Mouse (Mus musculus) thymus, adult 2 months (tissue): ENCODE results near the gene Otulinl. TPM values are rescaled to one million over a fixed set of nuclear protein-coding genes. Genes with fewer than 3 reads are reported as not detected.

Experiments used
- DNase-seq: peaks from one replicate; pipeline ENCODE4 v3.0.0; 2021
- H3K27ac ChIP-seq: fragments of 200-500 bp; 2 replicates; pipeline ENCODE4 v1.5.1; 2012; ENCODE audit warnings: low read length, control low read depth; ENCODE audit not compliant: control insufficient read depth, insufficient read depth
- H3K27me3 ChIP-seq: fragments of 200-500 bp; 2 replicates; pipeline ENCODE4 v1.6.1; 2012; ENCODE audit warnings: mild to moderate bottlenecking, low read length, moderate library complexity, mixed read lengths; ENCODE audit not compliant: control insufficient read depth, insufficient read depth
- H3K36me3 ChIP-seq: fragments of 200-500 bp; 2 replicates; pipeline ENCODE4 v1.6.1; 2012; ENCODE audit warnings: mild to moderate bottlenecking, low read length, moderate library complexity; ENCODE audit not compliant: control insufficient read depth, insufficient read depth
- H3K4me1 ChIP-seq: fragments of 200-500 bp; replicated peaks from 2 replicates; pipeline ENCODE4 v1.6.1; 2012; ENCODE audit warnings: low read length; ENCODE audit not compliant: control insufficient read depth, insufficient read depth
- H3K4me3 ChIP-seq: fragments of 200-500 bp; 2 replicates; pipeline ENCODE4 v1.5.1; 2012; ENCODE audit warnings: mild to moderate bottlenecking, low read length, control low read depth, moderate library complexity; ENCODE audit not compliant: control insufficient read depth, insufficient read depth
- CTCF ChIP-seq: fragments of 200-500 bp; IDR thresholded peaks from 2 replicates; pipeline ENCODE4 v1.5.1; 2012; ENCODE audit warnings: mild to moderate bottlenecking, control low read depth, low read length, moderate library complexity, borderline replicate concordance; ENCODE audit not compliant: control insufficient read depth, poor library complexity, insufficient read depth; ENCODE audit errors: extremely low read depth
- POLR2A ChIP-seq: fragments of 200-500 bp; IDR thresholded peaks from 2 replicates; pipeline ENCODE4 v1.6.1; 2012; ENCODE audit warnings: mild to moderate bottlenecking, low read length, control low read depth, moderate library complexity; ENCODE audit not compliant: control insufficient read depth, poor library complexity, insufficient read depth; ENCODE audit errors: extremely low read depth
- WGBS: fragments of 180-500 bp; shearing (Covaris S2); methylation state at CpG from one replicate; pipeline ENCODE4 v1.1.7; 2018; 5-methylcytosine and 5-hydroxymethylcytosine counted together
- polyA plus RNA-seq: library from polyadenylated mRNA; depleted of rRNA; stranded (reverse); fragments of >200 nt; gene quantifications from 2 replicates; pipeline ENCODE4 v1.2.3, GENCODE M21; 2012

Otulinl gene
- polyA plus RNA-seq, 1 experiment = 32.1 TPM

GRCm38 (mm10) chr15:27715331-27715730 lies 34.0 kb upstream of the Otulinl start:
- peak; percentile 80 for DNase-seq
- Histone ChIP-seq H3K27me3 (no peaks in the 10 kb centered on the region), H3K4me3 (no peak overlapping the region), H3K27ac (no peak overlapping the region), H3K36me3 (no peaks in the 10 kb centered on the region), H3K4me1 (0 out of 2 replicates have a peak, but pooled peaks cover 6% of the 10 kb centered on the region)
- TF ChIP-seq POLR2A (no peak), CTCF (no peak)
- 31% methylated on average over 3 of the region's 3 CpGs for WGBS

- Histone ChIP-seq H3K27ac (no peak overlapping the region), H3K4me1 (no peaks in the 10 kb centered on the region), H3K27me3 (no peaks in the 10 kb centered on the region; the same call in 1 of the 2 replicates), H3K4me3 (no peak overlapping the region), H3K36me3 (no peaks in the 10 kb centered on the region)
- TF ChIP-seq CTCF = no peak
- no peak for TF ChIP-seq POLR2A
- WGBS = 91% methylated on average over 9 of the region's 9 CpGs
- DNase-seq = no peak
Measured at GRCm38 (mm10) chr15:27710698-27711097, 29.3 kb upstream of the Otulinl start.

DNA sequence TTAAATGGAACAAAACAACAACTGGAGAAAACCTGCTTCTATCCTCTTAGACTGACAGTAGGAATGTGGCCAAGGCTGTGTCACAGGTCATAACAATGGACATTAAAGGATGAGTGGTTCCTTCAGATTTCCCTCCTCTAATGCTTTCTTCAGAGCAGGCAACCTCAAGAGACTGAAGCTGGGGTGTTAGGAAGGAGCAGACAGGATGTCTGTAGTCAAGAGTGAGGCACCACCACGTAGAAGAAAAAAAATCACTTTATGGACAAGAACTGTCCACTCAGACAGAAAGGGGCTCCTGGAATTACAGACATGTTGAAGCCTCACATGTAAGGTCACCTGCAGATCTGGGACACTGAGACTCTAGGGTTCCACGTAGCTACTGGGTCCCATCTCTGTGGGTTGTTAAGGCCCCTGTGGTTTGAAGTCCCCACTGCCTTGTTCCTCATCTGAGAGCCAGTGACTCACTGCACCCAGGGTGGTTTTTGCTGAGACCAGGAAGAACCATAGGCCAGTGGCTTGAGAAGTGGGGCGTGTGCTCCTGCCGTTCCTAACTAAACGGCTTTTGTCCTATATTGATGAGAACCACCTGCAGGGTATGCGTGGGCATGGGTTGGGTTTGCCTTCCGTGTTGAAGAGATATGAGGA lies 27.7 kb upstream of the Otulinl start:
- Histone ChIP-seq H3K27ac (no peak overlapping the region), H3K27me3 (no peaks in the 10 kb centered on the region; the same call in 1 of the 2 replicates), H3K4me3 (no peak overlapping the region), H3K36me3 (no peaks in the 10 kb centered on the region), H3K4me1 (peaks cover 6% of the 10 kb centered on the region)
- no peak for DNase-seq
- WGBS = 39% methylated on average over 7 of the region's 7 CpGs
- TF ChIP-seq POLR2A (no peak), CTCF (no peak)

DNA sequence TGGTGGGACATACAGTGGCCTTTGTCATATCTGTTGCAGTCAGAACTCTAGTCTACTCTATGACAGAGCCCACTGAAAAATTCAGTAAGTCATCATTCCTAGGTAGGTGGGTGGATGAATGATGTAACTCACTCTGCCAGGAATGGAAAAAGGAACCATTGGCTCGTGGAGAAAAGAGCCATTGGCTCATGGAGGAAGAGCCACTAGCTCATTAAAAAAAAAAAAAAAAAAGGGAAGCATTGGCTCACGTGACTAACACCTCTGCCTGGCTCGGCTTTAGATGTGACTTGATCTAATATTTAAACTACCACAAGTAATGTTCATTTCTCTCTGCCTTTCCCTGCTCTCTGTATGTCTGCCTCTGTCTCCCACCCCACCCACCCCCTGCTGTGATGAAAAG lies 27.1 kb upstream of the Otulinl start:
- 12% methylated on average over 3 of the region's 3 CpGs for WGBS
- TF ChIP-seq POLR2A (no peak), CTCF (no peak)
- no peaks in the 10 kb centered on the region for H3K36me3 ChIP-seq
- H3K4me1 ChIP-seq = peaks cover 6% of the 10 kb centered on the region
- H3K4me3 ChIP-seq = no peak overlapping the region
- no peak for DNase-seq
- H3K27ac ChIP-seq = no peak overlapping the region
- H3K27me3 ChIP-seq = no peaks in the 10 kb centered on the region; the same call in 1 of the 2 replicates

- Histone ChIP-seq H3K4me3 (no peak overlapping the region), H3K4me1 (peaks cover 30% of the 10 kb centered on the region), H3K27me3 (no peaks in the 10 kb centered on the region; the same call in 1 of the 2 replicates), H3K27ac (peak overlapping the region; percentile 39; the same call in 1 of the 2 replicates), H3K36me3 (no peaks in the 10 kb centered on the region)
- DNase-seq = no peak
- TF ChIP-seq POLR2A (no peak), CTCF (no peak)
- 43% methylated on average over 1 of the region's 1 CpGs for WGBS
Measured at GRCm38 (mm10) chr15:27702972-27703313, 21.6 kb upstream of the Otulinl start.

DNA sequence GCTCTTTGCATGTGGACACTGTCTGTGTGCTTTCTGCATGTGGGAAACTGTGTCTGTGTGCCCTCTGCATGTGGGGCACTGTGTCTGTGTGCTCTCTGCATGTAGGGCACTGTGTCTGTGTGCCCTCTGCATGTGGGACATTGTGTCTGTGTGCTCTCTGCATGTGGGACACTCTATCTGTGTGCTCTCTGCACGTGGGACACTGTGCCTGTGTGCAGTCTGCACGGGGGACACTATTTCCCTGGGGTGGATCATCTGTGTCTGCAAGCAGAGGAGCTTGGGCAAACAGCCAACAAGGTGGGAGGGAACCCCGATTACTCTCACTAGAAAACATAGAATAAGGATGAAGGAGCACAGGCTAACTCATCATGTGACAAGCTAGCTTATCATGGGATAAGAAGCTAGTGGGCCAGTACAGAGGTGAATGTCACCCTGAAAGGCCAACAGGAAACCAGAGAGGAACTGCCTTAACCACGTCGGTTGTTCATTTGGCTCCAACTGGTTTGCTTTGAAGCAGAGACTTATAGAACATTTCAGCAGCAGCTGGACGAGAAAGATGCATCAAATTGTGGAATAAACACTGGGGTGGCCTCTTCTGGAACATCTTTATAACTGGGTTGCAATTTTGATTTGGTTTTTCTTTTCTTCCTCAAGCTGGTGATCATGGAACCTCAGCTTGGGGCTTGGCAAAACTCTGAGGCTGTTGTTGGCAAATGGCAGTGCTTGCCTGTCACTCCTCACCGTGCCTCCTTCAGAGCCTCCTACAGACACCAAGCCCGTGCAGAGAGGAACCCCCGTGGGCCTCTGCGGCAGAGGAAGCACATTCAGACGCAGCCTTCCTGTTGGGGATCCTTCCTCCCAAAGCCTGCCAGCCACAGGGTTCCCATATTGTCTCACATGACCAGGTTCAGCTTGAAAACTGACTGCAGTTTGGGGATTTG lies 20.9 kb upstream of the Otulinl start:
- peak; percentile 69 for DNase-seq
- H3K36me3 ChIP-seq = no peaks in the 10 kb centered on the region
- 3% methylated on average over 11 of the region's 11 CpGs for WGBS
- H3K27me3 ChIP-seq = no peaks in the 10 kb centered on the region; the same call in 1 of the 2 replicates
- peak overlapping the region; percentile 39; the same call in 1 of the 2 replicates for H3K27ac ChIP-seq
- no peak for TF ChIP-seq POLR2A
- no peak for TF ChIP-seq CTCF
- H3K4me3 ChIP-seq = no peak overlapping the region
- H3K4me1 ChIP-seq = peaks cover 30% of the 10 kb centered on the region
